Mouse (Mus musculus) G1E (cell line): ENCODE measurements around the gene Tm6sf2.

ENCODE experiments used
- CTCF ChIP-seq: IDR thresholded peaks from 2 replicates; pipeline ENCODE4 v1.5.1; 2012; ENCODE audit warnings: low read depth, low read length, inconsistent platforms, mixed read lengths
- GATA1 ChIP-seq: IDR thresholded peaks from 2 replicates; pipeline ENCODE4 v1.6.1; 2012; ENCODE audit warnings: borderline replicate concordance, low read length, inconsistent platforms, mixed read lengths
- POLR2AphosphoS5 ChIP-seq: IDR thresholded peaks from 2 replicates; pipeline ENCODE4 v1.6.1; 2012; ENCODE audit warnings: low read depth, low read length, inconsistent platforms; ENCODE audit not compliant: insufficient replicate concordance

DNA sequence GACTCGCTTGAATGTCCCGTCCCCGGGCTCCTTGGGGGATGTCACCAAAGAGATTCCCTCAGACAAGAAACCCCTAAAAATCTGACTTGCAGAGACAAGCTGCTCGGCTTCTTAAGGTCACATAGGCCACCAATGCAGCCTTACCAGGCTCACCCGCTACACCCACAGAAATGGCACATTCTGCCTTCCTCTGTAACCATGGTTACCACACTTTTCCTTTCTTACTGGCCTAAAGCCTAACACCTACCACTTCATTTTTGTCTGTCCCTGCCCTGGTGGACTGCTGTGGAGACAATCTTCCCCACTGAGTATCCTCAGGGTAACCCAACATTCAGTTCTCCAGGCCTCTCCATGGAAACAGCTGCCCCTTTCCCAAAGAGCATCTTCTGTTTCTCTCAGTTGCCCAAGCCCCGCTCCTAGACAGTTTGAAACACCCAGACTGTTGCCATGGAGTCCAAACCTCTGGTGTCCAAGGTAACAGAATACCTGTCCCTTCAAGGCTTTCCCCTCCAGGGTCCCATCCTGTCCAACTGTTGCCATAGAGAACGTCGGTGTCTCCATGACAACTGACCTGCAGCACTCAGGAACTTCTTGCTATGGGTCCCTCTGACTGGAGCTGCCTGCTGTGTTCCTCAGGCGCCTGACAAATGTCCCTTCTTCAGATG is 16.7 kb downstream of the Tm6sf2 start:
- TF ChIP-seq CTCF (no peak), POLR2AphosphoS5 (no peak), GATA1 (no peak)
